In the genomic region with DNA sequence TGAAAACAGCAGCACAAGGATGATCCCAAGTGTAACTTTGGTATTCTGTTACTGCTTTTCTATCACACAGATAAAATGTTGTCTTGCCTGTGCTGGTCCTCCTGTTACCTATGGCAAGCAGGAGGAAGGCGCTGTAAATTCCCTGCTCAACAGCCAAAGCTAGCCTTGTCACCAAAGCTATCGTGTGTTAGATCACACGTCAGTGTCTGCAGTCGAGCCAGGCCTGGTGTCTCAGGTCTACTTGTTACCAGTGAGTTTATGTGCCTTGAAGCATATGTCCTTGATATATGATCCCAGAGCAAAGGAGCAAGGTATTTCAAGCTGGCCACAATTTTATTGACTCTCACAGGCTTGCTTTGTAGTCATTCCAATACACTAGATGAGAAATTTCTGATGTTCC, we compare ENCODE assay signal across 26 mouse cellular contexts.
DNase-seq lines count a peak whose midpoint lies in the region; ATAC-seq and TF ChIP-seq lines count a peak whose summit lies in the region.
"Had no signal": no experiment of that assay in that cellular context is flagged by ENCODE, and none has a peak within 500 bp of the region (broad histone marks: within the 10 kb centered on the region; RNA-seq: fewer than 3 reads in every experiment).

No protein-coding gene starts in this region.

- peaks cover 45% of the 10 kb centered on the region for H3K36me3 ChIP-seq in heart, adult 2 months (ENCODE audit: control insufficient read depth, insufficient read depth, low read length)
- peaks cover 5% of the 10 kb centered on the region for H3K36me3 ChIP-seq in kidney, adult 2 months (ENCODE audit: control insufficient read depth, insufficient read depth, low read length)
- peaks cover 7% of the 10 kb centered on the region for H3K36me3 ChIP-seq in liver, adult 2 months (ENCODE audit: control insufficient read depth, insufficient read depth, low read length)
- H3K36me3 ChIP-seq in hindbrain, embryonic 13.5 days: no peaks in the 10 kb centered on the region
- H3K36me3 ChIP-seq: embryonic facial prominence, embryonic 13.5 days; forebrain, embryonic 12.5 days; hindbrain, embryonic 10.5 days; liver, embryonic 12.5 days; midbrain, embryonic 12.5 days; neural tube, embryonic 15.5 days had no signal

- intact Hi-C loops in heart, adult 2 months (cut with DNase I): loop anchor here (5.0 kb wide), 1 partner anchor 199 kb away; no protein-coding TSS in a partner anchor

- peaks cover 22% of the 10 kb centered on the region for H3K4me1 ChIP-seq in heart, adult 2 months (ENCODE audit: control insufficient read depth, insufficient read depth, low read length)
- H3K4me1 ChIP-seq in kidney, adult 2 months (ENCODE audit: control insufficient read depth, insufficient read depth, low read length): peaks cover 14% of the 10 kb centered on the region
- peaks cover 37% of the 10 kb centered on the region for H3K4me1 ChIP-seq in liver, adult 2 months (ENCODE audit: control insufficient read depth, insufficient read depth, low read length)
- no peaks in the 10 kb centered on the region for H3K4me1 ChIP-seq in hindbrain, embryonic 13.5 days (replicated peaks)
- H3K4me1 ChIP-seq: forebrain, embryonic 12.5 days; liver, embryonic 12.5 days; midbrain, embryonic 12.5 days; neural tube, embryonic 15.5 days had no signal

- no peak for TF ChIP-seq CTCF in heart, adult 2 months (IDR thresholded peaks at IDR 0.05)
- no peak for TF ChIP-seq CTCF in kidney, adult 2 months (conservative IDR thresholded peaks at IDR 0.05; ENCODE audit: insufficient read depth, insufficient read length, low read depth, low read length)
- TF ChIP-seq CTCF in liver, adult 2 months (IDR thresholded peaks at IDR 0.05; ENCODE audit: low read depth, low read length): no peak

- H3K4me2 ChIP-seq in hindbrain, embryonic 13.5 days: no peak overlapping the region
- H3K4me2 ChIP-seq: embryonic facial prominence, embryonic 13.5 days; forebrain, embryonic 12.5 days; liver, embryonic 12.5 days; midbrain, embryonic 12.5 days; neural tube, embryonic 15.5 days had no signal

- no peaks in the 10 kb centered on the region for H3K9me3 ChIP-seq in hindbrain, embryonic 13.5 days
- H3K9me3 ChIP-seq: embryonic facial prominence, embryonic 13.5 days; forebrain, embryonic 12.5 days; hindbrain, embryonic 10.5 days; liver, embryonic 12.5 days; midbrain, embryonic 12.5 days; neural tube, embryonic 15.5 days had no signal

- peaks cover 4% of the 10 kb centered on the region for H3K79me2 ChIP-seq in heart, adult 2 months (replicated peaks; ENCODE audit: control insufficient read depth, insufficient read depth, low read length)
- peaks cover 18% of the 10 kb centered on the region for H3K79me2 ChIP-seq in liver, adult 2 months (ENCODE audit: control insufficient read depth, insufficient read depth, low read length)

- H3K9ac ChIP-seq in heart, adult 2 months (ENCODE audit: low read depth, low read length): no peak overlapping the region
- no peak overlapping the region for H3K9ac ChIP-seq in liver, adult 2 months (ENCODE audit: low read depth, low read length)
- H3K9ac ChIP-seq in hindbrain, embryonic 13.5 days: no peak overlapping the region
- H3K9ac ChIP-seq: embryonic facial prominence, embryonic 13.5 days; forebrain, embryonic 12.5 days; liver, embryonic 12.5 days; midbrain, embryonic 12.5 days; neural tube, embryonic 15.5 days had no signal

- H3K4me3 ChIP-seq in heart, adult 2 months: no peak overlapping the region
- no peak overlapping the region for H3K4me3 ChIP-seq in kidney, adult 2 months (ENCODE audit: insufficient read depth, low read depth, low read length)
- H3K4me3 ChIP-seq in liver, adult 2 months (ENCODE audit: insufficient read depth, low read depth, low read length): no peak overlapping the region
- H3K4me3 ChIP-seq in hindbrain, embryonic 13.5 days: no peak overlapping the region
- H3K4me3 ChIP-seq: embryonic facial prominence, embryonic 13.5 days; erythroblast, embryonic 14.5 days; forebrain, embryonic 12.5 days; hindbrain, embryonic 10.5 days; liver, embryonic 12.5 days; midbrain, embryonic 12.5 days; neural tube, embryonic 15.5 days had no signal

- peak overlapping the region; percentile 8; the same call in 1 of the 2 replicates for H3K27ac ChIP-seq in heart, adult 2 months
- 0 out of 2 replicates have a peak overlapping the region, but pooled peaks have one; percentile 31 for H3K27ac ChIP-seq in kidney, adult 2 months (ENCODE audit: insufficient read depth, low read depth, low read length)
- 0 out of 2 replicates have a peak overlapping the region, but pooled peaks have one; percentile 4 for H3K27ac ChIP-seq in liver, adult 2 months (replicated peaks; ENCODE audit: insufficient read depth, low read depth, low read length)
- H3K27ac ChIP-seq in hindbrain, embryonic 13.5 days: no peak overlapping the region
- H3K27ac ChIP-seq: embryonic facial prominence, embryonic 13.5 days; forebrain, embryonic 12.5 days; hindbrain, embryonic 10.5 days; hindbrain, postnatal 0 days; liver, embryonic 12.5 days; midbrain, embryonic 12.5 days; neural tube, embryonic 15.5 days had no signal

- no peaks in the 10 kb centered on the region for H3K27me3 ChIP-seq in heart, adult 2 months (ENCODE audit: control insufficient read depth, insufficient read depth, low read length)
- H3K27me3 ChIP-seq in kidney, adult 2 months (replicated peaks; ENCODE audit: control insufficient read depth, insufficient read depth, low read length): no peaks in the 10 kb centered on the region
- H3K27me3 ChIP-seq in liver, adult 2 months (ENCODE audit: control insufficient read depth, insufficient read depth, low read length): no peaks in the 10 kb centered on the region
- no peaks in the 10 kb centered on the region for H3K27me3 ChIP-seq in hindbrain, embryonic 13.5 days
- H3K27me3 ChIP-seq: embryonic facial prominence, embryonic 13.5 days; forebrain, embryonic 12.5 days; liver, embryonic 12.5 days; midbrain, embryonic 12.5 days; neural tube, embryonic 15.5 days had no signal

- 88% methylated on average over 4 of the region's 4 CpGs for WGBS in heart, adult 2 months
- 81% methylated on average over 4 of the region's 4 CpGs for WGBS in kidney, adult 2 months
- WGBS in liver, adult 2 months: 91% methylated on average over 4 of the region's 4 CpGs
- 88% methylated on average over 4 of the region's 4 CpGs for WGBS in hindbrain, embryonic 13.5 days

- no peak for TF ChIP-seq EP300 in heart, adult 2 months (IDR thresholded peaks at IDR 0.05; ENCODE audit: insufficient read depth, low read depth, low read length)

- TF ChIP-seq POLR2A in heart, adult 2 months (IDR thresholded peaks at IDR 0.05; ENCODE audit: insufficient read depth, low read depth, low read length): no peak
- no peak for TF ChIP-seq POLR2A in kidney, adult 2 months (IDR thresholded peaks at IDR 0.05; ENCODE audit: low read depth, low read length)
- no peak for TF ChIP-seq POLR2A in liver, adult 2 months (IDR thresholded peaks at IDR 0.05; ENCODE audit: extremely low read depth, insufficient read depth, low read length)

- ATAC-seq in hindbrain, embryonic 13.5 days (ENCODE audit: low FRiP score): no peak
- ATAC-seq: CD4-positive, CD25-positive, alpha-beta regulatory T cell, adult 4 months; hindbrain, postnatal 0 days; intestine, embryonic 16.5 days; liver, embryonic 12.5 days had no signal

- DNase-seq in heart, adult 2 months: no peak
- DNase-seq in heart, adult 18-20 months: no peak
- DNase-seq in kidney, adult 2 months: no peak
- no peak for DNase-seq in kidney, postnatal 14 days
- DNase-seq in liver, adult 2 months (ENCODE audit: extremely low read depth, low read depth, low spot score): peak; percentile 70
- no peak for DNase-seq in liver
- DNase-seq in retina, postnatal 1 day: no peak
- DNase-seq: adrenal gland, postnatal 14 days; cerebellum, adult 8-10 months; cerebellum, postnatal 36 days; embryo, embryonic 11 days; lung, adult 2 months; lung, postnatal 14 days; thymus, adult 18-20 months; thymus, postnatal 36 days had no signal
